Mouse (Mus musculus) G1E (cell line): ENCODE data around the gene Man2a2. TPM values are rescaled to one million over a fixed set of nuclear protein-coding genes. Genes with fewer than 3 reads are reported as not detected.

Experiments used
- ATAC-seq: 2 replicates; pipeline ENCODE4 v1.8.0; 2016; ENCODE audit warnings: mild to moderate bottlenecking; ENCODE audit not compliant: insufficient number of reproducible peaks, poor library complexity, low FRiP score, severe bottlenecking; ENCODE audit errors: extremely low read depth
- DNase-seq: peaks from one replicate; pipeline ENCODE4 v3.0.0; 2012; ENCODE audit warnings: low spot score
- H3K27me3 ChIP-seq: 2 replicates; pipeline ENCODE4 v1.6.1; 2012; ENCODE audit warnings: mild to moderate bottlenecking, low read length, inconsistent platforms; ENCODE audit not compliant: insufficient read depth
- H3K36me3 ChIP-seq: replicated peaks from 2 replicates; pipeline ENCODE3; 2012; ENCODE audit warnings: mild to moderate bottlenecking, inconsistent platforms
- H3K4me1 ChIP-seq: 2 replicates; pipeline ENCODE4 v1.6.1; 2012; ENCODE audit warnings: low read depth, low read length, inconsistent platforms, mixed read lengths; ENCODE audit not compliant: insufficient read depth
- H3K4me3 ChIP-seq: 2 replicates; pipeline ENCODE4 v1.5.1; 2012; ENCODE audit warnings: low read depth, mild to moderate bottlenecking, inconsistent platforms, low read length, moderate library complexity, mixed read lengths
- H3K9me3 ChIP-seq: replicated peaks from 2 replicates; pipeline ENCODE4 v1.6.1; 2012; ENCODE audit warnings: inconsistent platforms
- CTCF ChIP-seq: IDR thresholded peaks from 2 replicates; pipeline ENCODE4 v1.5.1; 2012; ENCODE audit warnings: low read depth, low read length, inconsistent platforms, mixed read lengths
- GATA1 ChIP-seq: IDR thresholded peaks from 2 replicates; pipeline ENCODE4 v1.6.1; 2012; ENCODE audit warnings: borderline replicate concordance, low read length, inconsistent platforms, mixed read lengths
- GATA2 ChIP-seq: IDR thresholded peaks from 2 replicates; pipeline ENCODE4 v1.6.1; 2012; ENCODE audit warnings: low read depth, low read length, inconsistent platforms, borderline replicate concordance
- POLR2AphosphoS5 ChIP-seq: IDR thresholded peaks from 2 replicates; pipeline ENCODE4 v1.6.1; 2012; ENCODE audit warnings: low read depth, low read length, inconsistent platforms; ENCODE audit not compliant: insufficient replicate concordance
- TAL1 ChIP-seq: conservative IDR thresholded peaks from 2 replicates; pipeline ENCODE4 v1.6.1; 2012; ENCODE audit warnings: low read depth, low read length, inconsistent platforms, mixed read lengths
- polyA plus RNA-seq: library from polyadenylated mRNA; stranded (reverse); fragments of >175 nt; gene quantifications from 2 replicates; pipeline ENCODE4 v1.2.3, GENCODE M21; 2012
- total RNA-seq, 2 experiments: library from RNA; stranded (forward) in 1 of 2; stranded (reverse) in 1 of 2; fragments of 200-1000 nt in 1 of 2; fragments of >200 nt in 1 of 2; fragmentation: Nextera tagmentation in 1 of 2; gene quantifications; 2 replicates each; pipeline ENCODE4 v1.2.3; 2014 to 2017

Man2a2 gene
- total and polyA plus RNA-seq, 3 experiments = 37.0 to 63.1 (median 49.3) TPM

- H3K27me3 ChIP-seq = peaks cover 16% of the 10 kb centered on the region; the same call in 1 of the 2 replicates
- no peak overlapping the region for H3K4me3 ChIP-seq
- TF ChIP-seq CTCF (no peak), GATA2 (no peak), TAL1 (no peak), GATA1 (no peak), POLR2AphosphoS5 (no peak)
- no peaks in the 10 kb centered on the region for H3K36me3 ChIP-seq
- DNase-seq (no peak), ATAC-seq (no peak)
- peaks cover 52% of the 10 kb centered on the region for H3K4me1 ChIP-seq
- no peaks in the 10 kb centered on the region for H3K9me3 ChIP-seq
Measured at GRCm38 (mm10) chr7:80414303-80414855, 43.2 kb upstream of the Man2a2 start.

GRCm38 (mm10) chr7:80413512-80414302 is 42.5 kb upstream of the Man2a2 start:
- TF ChIP-seq CTCF = no peak
- no peak for TF ChIP-seq GATA1
- TF ChIP-seq TAL1 = no peak
- no peak for TF ChIP-seq POLR2AphosphoS5
- H3K36me3 ChIP-seq = no peaks in the 10 kb centered on the region
- no peak for DNase-seq
- peaks cover 46% of the 10 kb centered on the region for H3K4me1 ChIP-seq
- H3K4me3 ChIP-seq = no peak overlapping the region
- H3K27me3 ChIP-seq = peaks cover 20% of the 10 kb centered on the region; the same call in 1 of the 2 replicates
- no peaks in the 10 kb centered on the region for H3K9me3 ChIP-seq
- no peak for ATAC-seq

GRCm38 (mm10) chr7:80412781-80413180 is 41.6 kb upstream of the Man2a2 start:
- H3K4me3 ChIP-seq = no peak overlapping the region
- TF ChIP-seq GATA2 (no peak), POLR2AphosphoS5 (no peak), TAL1 (no peak), GATA1 (no peak), CTCF (no peak)
- no peaks in the 10 kb centered on the region for H3K36me3 ChIP-seq
- H3K27me3 ChIP-seq = peaks cover 30% of the 10 kb centered on the region
- H3K9me3 ChIP-seq = no peaks in the 10 kb centered on the region
- ATAC-seq (no peak), DNase-seq (no peak)
- peaks cover 38% of the 10 kb centered on the region for H3K4me1 ChIP-seq

GRCm38 (mm10) chr7:80412279-80412678 is 41.1 kb upstream of the Man2a2 start:
- peaks cover 35% of the 10 kb centered on the region for H3K27me3 ChIP-seq
- H3K4me1 ChIP-seq = peaks cover 35% of the 10 kb centered on the region
- ATAC-seq (no peak), DNase-seq (no peak)
- no peak for TF ChIP-seq POLR2AphosphoS5
- no peak for TF ChIP-seq CTCF
- no peak for TF ChIP-seq GATA1
- no peak for TF ChIP-seq TAL1
- TF ChIP-seq GATA2 = no peak
- no peaks in the 10 kb centered on the region for H3K36me3 ChIP-seq
- H3K4me3 ChIP-seq = no peak overlapping the region
- H3K9me3 ChIP-seq = no peaks in the 10 kb centered on the region

GRCm38 (mm10) chr7:80410380-80410779 is 39.2 kb upstream of the Man2a2 start:
- no peak overlapping the region for H3K4me3 ChIP-seq
- DNase-seq (no peak), ATAC-seq (no peak)
- no peaks in the 10 kb centered on the region for H3K36me3 ChIP-seq
- H3K4me1 ChIP-seq = peaks cover 35% of the 10 kb centered on the region
- H3K9me3 ChIP-seq = no peaks in the 10 kb centered on the region
- TF ChIP-seq GATA2 (no peak), POLR2AphosphoS5 (no peak), CTCF (no peak), TAL1 (no peak), GATA1 (no peak)
- H3K27me3 ChIP-seq = peaks cover 45% of the 10 kb centered on the region

- H3K4me3 ChIP-seq = no peak overlapping the region
- no peak for TF ChIP-seq POLR2AphosphoS5
- ATAC-seq (no peak), DNase-seq (no peak)
- no peaks in the 10 kb centered on the region for H3K9me3 ChIP-seq
- no peaks in the 10 kb centered on the region for H3K36me3 ChIP-seq
- H3K4me1 ChIP-seq = peaks cover 53% of the 10 kb centered on the region
- H3K27me3 ChIP-seq = peaks cover 42% of the 10 kb centered on the region
Measured at GRCm38 (mm10) chr7:80407712-80408111, 36.5 kb upstream of the Man2a2 start.

GRCm38 (mm10) chr7:80406186-80406585 is 35.0 kb upstream of the Man2a2 start:
- Histone ChIP-seq H3K27me3 (peaks cover 38% of the 10 kb centered on the region), H3K9me3 (no peaks in the 10 kb centered on the region), H3K4me1 (peaks cover 56% of the 10 kb centered on the region), H3K4me3 (no peak overlapping the region), H3K36me3 (no peaks in the 10 kb centered on the region)
- ATAC-seq = no peak
- TF ChIP-seq POLR2AphosphoS5 (no peak), CTCF (no peak), GATA2 (no peak), GATA1 (no peak)
- DNase-seq = no peak
